Mouse (Mus musculus): ENCODE measurements around the gene Ralgapa2.
A peak's percentile ranks its signal among the peaks of the same experiment; 100 is the strongest.

Ralgapa2 gene

GRCm38 (mm10) chr2:146511911-146512580 is at the start of gene Ralgapa2:
TSS of gene Ralgapa2 (minus strand) at chr2:146512344.
- DNase-seq (ENCODE audit: low spot score in 2 of 2), result peak; percentile 98 to 99

- DNase-seq (ENCODE audit: low spot score in 2 of 2), result no peak
These were observed 49.4 kb upstream of the Ralgapa2 start for GRCm38 (mm10) chr2:146561505-146561904.

- DNase-seq (ENCODE audit: low spot score in 2 of 2), result no peak
These were observed 48.5 kb upstream of the Ralgapa2 start for GRCm38 (mm10) chr2:146560633-146561043.

GRCm38 (mm10) chr2:146556148-146556547 is 44.0 kb upstream of the Ralgapa2 start:
- no peak for DNase-seq (ENCODE audit: low spot score in 2 of 2)

GRCm38 (mm10) chr2:146555351-146555750 is 43.2 kb upstream of the Ralgapa2 start:
- DNase-seq (ENCODE audit: low spot score in 2 of 2), result no peak

- no peak for DNase-seq (ENCODE audit: low spot score in 2 of 2)
These were observed 41.6 kb upstream of the Ralgapa2 start for GRCm38 (mm10) chr2:146553701-146554100.

GRCm38 (mm10) chr2:146551818-146552217 is 39.7 kb upstream of the Ralgapa2 start:
- no peak for DNase-seq (ENCODE audit: low spot score in 2 of 2)

DNA sequence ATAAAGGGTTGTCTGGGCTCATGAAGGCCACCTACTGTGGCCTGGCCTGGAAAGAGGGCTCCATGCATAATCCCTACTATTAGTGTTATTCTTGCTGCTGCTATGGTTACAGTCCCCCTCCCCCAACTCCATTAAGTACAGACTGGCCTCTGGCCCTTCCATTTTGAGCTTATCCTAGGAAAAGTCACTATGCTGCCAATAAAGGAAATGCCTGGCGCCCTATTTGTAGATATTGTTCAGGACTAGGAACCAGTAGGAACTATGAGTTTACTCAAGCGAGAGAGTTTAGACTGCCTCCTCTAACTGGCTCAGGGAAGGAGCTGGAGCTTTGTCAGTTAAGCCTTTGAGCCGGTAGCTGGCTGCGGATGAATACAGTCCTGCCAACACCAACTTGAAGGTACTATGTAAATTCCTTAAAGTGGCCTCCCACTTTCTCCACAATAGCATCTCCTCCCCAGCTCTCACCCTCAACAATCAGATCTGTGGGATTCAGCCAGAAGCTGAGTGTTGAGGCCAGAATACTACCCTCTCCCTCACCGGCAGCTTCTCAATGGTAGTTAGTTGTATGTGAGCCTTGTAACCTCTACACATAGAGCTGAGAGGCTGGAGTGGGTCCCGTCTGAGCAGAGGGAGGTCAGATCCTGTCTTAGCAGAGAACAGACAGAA is 37.1 kb upstream of the Ralgapa2 start:
- DNase-seq (ENCODE audit: low spot score in 2 of 2), result peak; percentile 10 to 25

DNA sequence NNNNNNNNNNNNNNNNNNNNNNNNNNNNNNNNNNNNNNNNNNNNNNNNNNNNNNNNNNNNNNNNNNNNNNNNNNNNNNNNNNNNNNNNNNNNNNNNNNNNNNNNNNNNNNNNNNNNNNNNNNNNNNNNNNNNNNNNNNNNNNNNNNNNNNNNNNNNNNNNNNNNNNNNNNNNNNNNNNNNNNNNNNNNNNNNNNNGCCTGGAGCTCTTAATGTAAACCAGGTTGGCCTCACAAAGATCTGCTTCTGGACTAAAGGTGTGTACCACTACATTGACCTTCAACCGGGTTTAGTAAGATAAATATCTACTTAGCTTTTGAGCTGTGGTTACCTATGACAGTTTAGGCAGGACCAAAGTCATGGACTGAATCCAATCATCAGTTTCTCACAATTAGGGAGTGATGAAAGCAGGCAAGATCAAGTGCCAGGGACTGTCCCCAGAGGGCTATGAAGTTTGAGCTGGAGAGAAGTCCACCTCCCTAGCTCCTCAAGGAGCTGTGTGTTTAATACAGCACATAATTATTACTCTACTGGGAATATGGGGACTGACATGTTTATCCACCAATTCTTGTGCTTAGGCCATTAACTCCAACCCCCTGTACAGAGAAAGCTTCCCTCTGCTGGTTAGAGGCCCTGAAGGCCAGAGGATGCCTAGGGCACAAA is 32.1 kb upstream of the Ralgapa2 start:
- no peak for DNase-seq (ENCODE audit: low spot score in 2 of 2)

GRCm38 (mm10) chr2:146533118-146533949 is 21.2 kb upstream of the Ralgapa2 start:
- DNase-seq (ENCODE audit: low spot score in 2 of 2), result no peak

DNA sequence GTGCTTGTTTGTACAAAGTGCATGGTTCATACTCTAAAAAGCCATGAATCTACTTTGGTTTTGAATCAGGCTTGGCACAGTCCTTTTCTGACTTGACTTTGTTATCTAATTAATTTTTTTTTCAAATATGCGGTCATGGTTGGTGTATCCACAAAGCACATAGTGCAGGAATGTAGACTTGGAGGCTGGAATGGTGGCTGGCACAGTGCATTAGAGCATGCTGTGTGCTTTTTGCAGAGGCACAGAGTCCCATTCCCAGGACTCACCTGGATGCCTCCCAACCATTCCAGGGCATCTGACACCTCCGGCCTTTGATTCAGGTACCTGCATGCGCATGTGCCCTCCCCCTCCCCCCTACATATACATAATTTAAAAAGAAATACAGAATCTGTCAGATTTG is 20.3 kb upstream of the Ralgapa2 start:
- DNase-seq (ENCODE audit: low spot score in 2 of 2), result no peak

DNA sequence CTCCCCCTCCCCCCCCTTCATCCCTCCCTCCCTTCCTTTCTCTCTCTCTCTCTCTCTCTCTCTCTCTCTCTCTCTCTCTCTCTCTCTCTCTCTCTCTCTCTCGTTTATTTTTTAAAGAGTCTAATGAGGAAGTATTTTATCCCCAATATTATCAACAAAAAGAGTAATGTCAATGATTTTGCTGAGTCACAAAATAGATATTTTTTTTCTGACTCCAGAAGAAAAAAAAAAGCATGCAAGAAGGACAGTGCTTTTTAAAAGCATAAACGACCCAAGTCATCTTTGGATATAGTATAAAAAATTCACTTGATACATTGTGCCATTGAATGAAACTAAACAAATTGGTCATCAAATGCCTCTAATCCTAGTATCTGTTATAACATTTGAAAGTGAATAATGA is 13.3 kb upstream of the Ralgapa2 start:
- no peak for DNase-seq (ENCODE audit: low spot score in 2 of 2)

GRCm38 (mm10) chr2:146524685-146525415 is 12.7 kb upstream of the Ralgapa2 start:
- DNase-seq (ENCODE audit: low spot score in 2 of 2), result no peak

GRCm38 (mm10) chr2:146516894-146517293 is 4.8 kb upstream of the Ralgapa2 start:
- no peak for DNase-seq (ENCODE audit: low spot score in 2 of 2)

- no peak for DNase-seq (ENCODE audit: low spot score in 2 of 2)
These were observed 2.9 kb upstream of the Ralgapa2 start for GRCm38 (mm10) chr2:146515081-146515480.

DNA sequence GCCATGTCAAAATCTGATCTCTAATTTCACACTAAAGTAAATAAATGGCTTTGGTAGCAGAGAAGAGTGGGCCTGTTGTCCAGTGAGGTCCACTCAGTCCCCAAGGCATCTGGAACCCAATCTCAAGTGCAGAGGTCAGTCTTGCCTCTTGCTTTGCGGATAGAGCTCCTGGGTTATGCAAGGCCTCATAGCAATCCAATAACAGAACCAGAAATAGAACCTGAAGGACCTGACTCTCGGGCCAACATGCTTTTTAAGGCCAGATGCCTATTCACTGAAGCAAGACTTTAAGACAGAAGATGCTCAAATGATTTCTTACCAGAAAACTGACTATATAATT is 407 bp upstream of the Ralgapa2 start:
- DNase-seq (ENCODE audit: low spot score in 2 of 2), result no peak

DNA sequence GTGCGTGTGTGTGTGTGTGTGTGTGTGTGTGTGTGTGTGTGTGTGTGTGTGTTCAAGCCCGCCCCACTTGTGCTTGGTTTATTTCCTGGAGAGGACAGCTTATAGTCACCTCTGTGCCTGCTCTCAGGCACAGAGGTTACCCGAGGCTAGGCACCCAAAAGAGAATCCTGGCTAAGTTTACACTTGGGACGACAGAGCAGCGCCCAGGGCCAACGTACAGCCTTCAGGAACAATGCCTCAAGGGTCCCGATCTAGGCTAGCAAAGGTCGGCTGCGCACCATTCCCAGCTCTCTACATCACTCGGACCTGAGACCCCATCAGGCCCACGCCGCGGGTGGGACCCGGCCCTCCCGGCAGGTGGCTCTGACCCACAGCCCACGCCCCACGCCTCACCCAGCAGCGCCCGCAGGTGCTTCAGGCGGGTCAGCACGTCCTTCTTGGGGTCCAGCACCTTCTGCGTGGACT is 711 bp downstream of the Ralgapa2 start:
- DNase-seq (ENCODE audit: low spot score in 2 of 2), result no peak

DNA sequence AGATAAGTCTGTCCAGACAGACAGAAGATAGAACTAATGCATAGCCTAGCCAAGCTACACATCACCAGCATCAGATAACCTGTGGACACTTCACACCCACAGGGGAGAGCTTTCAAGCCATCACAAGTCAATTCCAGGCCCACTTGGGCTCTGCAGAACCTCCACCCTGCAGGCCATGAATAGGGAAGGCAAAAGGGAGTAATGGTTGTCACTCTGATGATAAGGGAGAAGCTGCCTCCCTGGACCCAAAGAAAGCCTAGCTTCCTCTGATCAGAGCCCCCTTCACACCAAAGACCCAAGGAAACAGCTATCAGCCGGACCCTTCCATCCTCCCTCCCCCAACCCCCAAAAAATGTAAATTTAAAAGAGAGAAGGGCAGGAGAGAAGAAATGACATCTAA is 1.4 kb downstream of the Ralgapa2 start:
- DNase-seq (ENCODE audit: low spot score in 2 of 2), result no peak

- DNase-seq (ENCODE audit: low spot score in 2 of 2), result peak; percentile 53 to 72
These were observed 9.4 kb downstream of the Ralgapa2 start for GRCm38 (mm10) chr2:146502578-146503311.

DNA sequence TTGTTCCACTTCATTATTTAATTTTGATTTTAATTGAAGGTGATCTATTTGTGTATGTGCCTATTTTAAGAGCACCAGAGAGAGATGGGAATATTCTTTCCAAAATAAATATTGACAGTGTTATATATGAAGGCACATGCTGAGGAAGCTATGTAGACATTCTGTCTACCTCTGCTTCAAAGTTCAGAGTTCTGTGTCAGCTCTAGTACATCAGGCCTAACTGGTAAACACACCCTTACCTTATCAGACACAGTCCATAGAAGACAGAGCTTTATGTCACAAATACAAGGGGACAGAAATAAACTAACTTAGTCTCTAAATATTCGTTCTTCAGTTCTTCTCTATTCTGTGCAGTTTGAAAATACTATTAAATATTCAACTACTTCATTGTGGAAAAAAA is 12.1 kb downstream of the Ralgapa2 start:
- DNase-seq (ENCODE audit: low spot score in 2 of 2), result no peak

DNA sequence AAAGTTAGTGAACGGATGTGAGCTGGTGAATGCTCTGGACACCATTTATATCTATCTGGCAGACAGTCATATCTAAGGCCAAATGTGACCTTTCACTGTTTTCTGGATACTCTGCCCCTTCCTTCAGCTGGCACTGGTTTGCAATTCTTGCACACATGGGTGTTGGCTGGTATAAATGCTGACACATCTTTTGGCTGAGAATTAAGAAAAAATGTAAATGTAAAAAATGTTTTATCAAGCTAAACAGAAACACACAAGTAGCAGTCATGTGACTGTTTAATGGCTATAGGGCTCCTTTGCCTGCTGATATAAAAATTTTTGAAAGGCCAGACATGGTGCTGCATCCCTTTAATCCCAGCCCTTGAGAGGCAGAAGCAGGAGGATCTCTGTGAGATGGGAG is 13.0 kb downstream of the Ralgapa2 start:
- DNase-seq (ENCODE audit: low spot score in 2 of 2), result no peak

Data from frontal cortex, postnatal 14 days (tissue).